Mouse (Mus musculus): ENCODE measurements around the gene Ttll3. TPM values are rescaled to one million over a fixed set of nuclear protein-coding genes. Genes with fewer than 3 reads are reported as not detected.

Ttll3 gene
- polyA plus RNA-seq (2012; rRNA removed) = 20.9 and 21.2 TPM in 2 replicates

GRCm38 (mm10) chr6:113388960-113389359 lies at the start of gene Ttll3:
Gene Ttll3 (plus strand): TSS chr6:113389260.
- H3K36me3 ChIP-seq (ENCODE audit: control insufficient read depth, insufficient read depth, low read length) = peaks cover 49% of the 10 kb centered on the region
- no peak for TF ChIP-seq CTCF (IDR thresholded peaks at IDR 0.05; ENCODE audit: extremely low read depth, insufficient read depth, insufficient read length, insufficient replicate concordance)
- TF ChIP-seq POLR2A (IDR thresholded peaks at IDR 0.05; ENCODE audit: low read depth, low read length) = no peak

GRCm38 (mm10) chr6:113341574-113341973 lies 47.5 kb upstream of the Ttll3 start:
- Histone ChIP-seq H3K4me1 (ENCODE audit: control insufficient read depth, insufficient read depth, insufficient read length) (peaks cover 2% of the 10 kb centered on the region; the same call in 1 of the 2 replicates), H3K27me3 (ENCODE audit: control insufficient read depth, insufficient read depth, low read length) (peaks cover 6% of the 10 kb centered on the region; the same call in 1 of the 2 replicates), H3K27ac (ENCODE audit: insufficient read depth, low read length) (no peak overlapping the region), H3K4me3 (ENCODE audit: extremely low read depth, insufficient read depth, insufficient read length) (no peak overlapping the region), H3K36me3 (ENCODE audit: control insufficient read depth, insufficient read depth, low read length) (no peaks in the 10 kb centered on the region)
- TF ChIP-seq CTCF (IDR thresholded peaks at IDR 0.05; ENCODE audit: extremely low read depth, insufficient read depth, insufficient read length, insufficient replicate concordance) (no peak), POLR2A (IDR thresholded peaks at IDR 0.05; ENCODE audit: low read depth, low read length) (no peak)
- no peak for DNase-seq (ENCODE audit: low read depth in 1 of 2, low spot score in 2 of 2)
- WGBS = 63% methylated on average over 6 of the region's 6 CpGs

More at GRCm38 (mm10) chr6:113388960-113389359, at the start of gene Ttll3:
- DNase-seq (ENCODE audit: low read depth in 1 of 2, low spot score in 2 of 2) = no peak
- no peak within 1 kb of the TSS for H3K27ac ChIP-seq (ENCODE audit: insufficient read depth, low read length)
- 89% methylated on average over 8 of the region's 8 CpGs for WGBS
- H3K27me3 ChIP-seq (ENCODE audit: control insufficient read depth, insufficient read depth, low read length) = no peaks in the 10 kb centered on the region
- no peak within 1 kb of the TSS for H3K4me3 ChIP-seq (ENCODE audit: extremely low read depth, insufficient read depth, insufficient read length)
- H3K4me1 ChIP-seq (ENCODE audit: control insufficient read depth, insufficient read depth, insufficient read length) = peaks cover 7% of the 10 kb centered on the region

GRCm38 (mm10) chr6:113342297-113342696 lies 46.8 kb upstream of the Ttll3 start:
- Histone ChIP-seq H3K27me3 (ENCODE audit: control insufficient read depth, insufficient read depth, low read length) (peaks cover 6% of the 10 kb centered on the region; the same call in 1 of the 2 replicates), H3K4me3 (ENCODE audit: extremely low read depth, insufficient read depth, insufficient read length) (no peak overlapping the region), H3K27ac (ENCODE audit: insufficient read depth, low read length) (no peak overlapping the region), H3K4me1 (ENCODE audit: control insufficient read depth, insufficient read depth, insufficient read length) (peaks cover 2% of the 10 kb centered on the region; the same call in 1 of the 2 replicates), H3K36me3 (ENCODE audit: control insufficient read depth, insufficient read depth, low read length) (no peaks in the 10 kb centered on the region)
- TF ChIP-seq POLR2A (IDR thresholded peaks at IDR 0.05; ENCODE audit: low read depth, low read length) (no peak), CTCF (IDR thresholded peaks at IDR 0.05; ENCODE audit: extremely low read depth, insufficient read depth, insufficient read length, insufficient replicate concordance) (no peak)
- WGBS = 47% methylated on average over 5 of the region's 7 CpGs
- no peak for DNase-seq (ENCODE audit: low read depth in 1 of 2, low spot score in 2 of 2)

- TF ChIP-seq POLR2A (IDR thresholded peaks at IDR 0.05; ENCODE audit: low read depth, low read length) (no peak; the same call in 1 of the 2 replicates), CTCF (IDR thresholded peaks at IDR 0.05; ENCODE audit: extremely low read depth, insufficient read depth, insufficient read length, insufficient replicate concordance) (no peak)
- peak in 1 of 2 experiments; percentile 31 for DNase-seq (ENCODE audit: low read depth in 1 of 2, low spot score in 2 of 2)
- H3K27me3 ChIP-seq (ENCODE audit: control insufficient read depth, insufficient read depth, low read length) = peaks cover 6% of the 10 kb centered on the region; the same call in 1 of the 2 replicates
- H3K4me1 ChIP-seq (ENCODE audit: control insufficient read depth, insufficient read depth, insufficient read length) = peaks cover 2% of the 10 kb centered on the region; the same call in 1 of the 2 replicates
- 19% methylated on average over 32 of the region's 32 CpGs for WGBS
- H3K4me3 ChIP-seq (ENCODE audit: extremely low read depth, insufficient read depth, insufficient read length) = peak within 1 kb of the TSS; percentile 47; the same call in 1 of the 2 replicates
- no peaks in the 10 kb centered on the region for H3K36me3 ChIP-seq (ENCODE audit: control insufficient read depth, insufficient read depth, low read length)
- H3K27ac ChIP-seq (ENCODE audit: insufficient read depth, low read length) = 0 out of 2 replicates have a peak within 1 kb of the TSS, but pooled peaks have one; percentile 23
Observed at GRCm38 (mm10) chr6:113343177-113344092, 45.6 kb upstream of the Ttll3 start, which contains the start of gene Camk1. Gene Camk1 (minus strand): TSS chr6:113343984.

- DNase-seq (ENCODE audit: low read depth in 1 of 2, low spot score in 2 of 2) = no peak
- peaks cover 6% of the 10 kb centered on the region; the same call in 1 of the 2 replicates for H3K27me3 ChIP-seq (ENCODE audit: control insufficient read depth, insufficient read depth, low read length)
- H3K4me1 ChIP-seq (ENCODE audit: control insufficient read depth, insufficient read depth, insufficient read length) = peaks cover 2% of the 10 kb centered on the region; the same call in 1 of the 2 replicates
- no peak overlapping the region for H3K4me3 ChIP-seq (ENCODE audit: extremely low read depth, insufficient read depth, insufficient read length)
- TF ChIP-seq POLR2A (IDR thresholded peaks at IDR 0.05; ENCODE audit: low read depth, low read length) (no peak), CTCF (IDR thresholded peaks at IDR 0.05; ENCODE audit: extremely low read depth, insufficient read depth, insufficient read length, insufficient replicate concordance) (no peak)
- H3K36me3 ChIP-seq (ENCODE audit: control insufficient read depth, insufficient read depth, low read length) = no peaks in the 10 kb centered on the region
- H3K27ac ChIP-seq (ENCODE audit: insufficient read depth, low read length) = 0 out of 2 replicates have a peak overlapping the region, but pooled peaks have one; percentile 23
- WGBS = 58% methylated on average over 2 of the region's 2 CpGs
Observed at GRCm38 (mm10) chr6:113344321-113344720, 44.7 kb upstream of the Ttll3 start.

GRCm38 (mm10) chr6:113346897-113347296 lies 42.2 kb upstream of the Ttll3 start:
- Histone ChIP-seq H3K4me1 (ENCODE audit: control insufficient read depth, insufficient read depth, insufficient read length) (peaks cover 2% of the 10 kb centered on the region; the same call in 1 of the 2 replicates), H3K4me3 (ENCODE audit: extremely low read depth, insufficient read depth, insufficient read length) (no peak overlapping the region), H3K27ac (ENCODE audit: insufficient read depth, low read length) (no peak overlapping the region), H3K27me3 (ENCODE audit: control insufficient read depth, insufficient read depth, low read length) (peaks cover 6% of the 10 kb centered on the region; the same call in 1 of the 2 replicates), H3K36me3 (ENCODE audit: control insufficient read depth, insufficient read depth, low read length) (no peaks in the 10 kb centered on the region)
- DNase-seq (ENCODE audit: low read depth in 1 of 2, low spot score in 2 of 2) = no peak
- 89% methylated on average over 4 of the region's 4 CpGs for WGBS
- TF ChIP-seq CTCF (IDR thresholded peaks at IDR 0.05; ENCODE audit: extremely low read depth, insufficient read depth, insufficient read length, insufficient replicate concordance) (no peak), POLR2A (IDR thresholded peaks at IDR 0.05; ENCODE audit: low read depth, low read length) (no peak)
